Mouse (Mus musculus) bone marrow, adult 2 months (tissue): ENCODE results near the gene Mpst.

Source experiments
- CTCF ChIP-seq: fragments of 200-500 bp; IDR thresholded peaks from 2 replicates; pipeline ENCODE4 v1.5.1; 2011; ENCODE audit warnings: low read length, control low read depth; ENCODE audit not compliant: control insufficient read depth, insufficient read depth
- POLR2A ChIP-seq: fragments of 200-500 bp; IDR thresholded peaks from 2 replicates; pipeline ENCODE4 v1.6.1; 2011; ENCODE audit warnings: low read depth, mild to moderate bottlenecking, control low read depth, low read length, borderline replicate concordance; ENCODE audit not compliant: control insufficient read depth

GRCm38 (mm10) chr15:78456051-78456450 lies 49.8 kb downstream of the Mpst start:
- TF ChIP-seq CTCF (no peak), POLR2A (no peak)
